Mouse (Mus musculus) CH12.LX (cell line): ENCODE data around the gene Clba1. TPM values are rescaled to one million over a fixed set of nuclear protein-coding genes. Genes with fewer than 3 reads are reported as not detected.

ENCODE experiments used
- DNase-seq: peaks from one replicate; pipeline ENCODE4 v3.0.0-alpha.2; 2013; ENCODE audit errors: extremely low read depth
- H3K27ac ChIP-seq: 2 replicates; pipeline ENCODE4 v1.5.1; 2012; ENCODE audit warnings: low read depth, mild to moderate bottlenecking, control low read depth, moderate library complexity; ENCODE audit not compliant: insufficient read depth
- H3K27me3 ChIP-seq: replicated peaks from 2 replicates; pipeline ENCODE3; 2012; ENCODE audit warnings: inconsistent platforms
- H3K36me3 ChIP-seq, 2 experiments: replicated peaks in 1 of 2; 2 replicates each; pipeline versions ENCODE3 to v1.6.1; 2012; ENCODE audit warnings: inconsistent platforms in 1 of 2, low read length in 1 of 2, mild to moderate bottlenecking in 1 of 2, mixed read lengths in 1 of 2, moderate library complexity in 1 of 2; ENCODE audit not compliant: control insufficient read depth in 1 of 2, insufficient read depth in 1 of 2
- H3K4me1 ChIP-seq, 2 experiments: 2 replicates each; pipeline ENCODE4 v1.6.1; 2012; ENCODE audit warnings: inconsistent platforms in 1 of 2, moderate library complexity in 1 of 2; ENCODE audit not compliant: insufficient read depth in 2 of 2, control insufficient read depth in 1 of 2
- H3K4me2 ChIP-seq: 2 replicates; pipeline ENCODE4 v1.6.1; 2012; ENCODE audit warnings: low read depth, mild to moderate bottlenecking, control low read depth; ENCODE audit not compliant: poor library complexity, insufficient read depth, severe bottlenecking
- H3K4me3 ChIP-seq, 3 experiments: fragments of 150-350 bp in 1 of 3; sonication (generic) in 1 of 3; replicated peaks in 1 of 3; 2 replicates each; pipeline versions ENCODE3 to v1.5.1; 2011 to 2012; ENCODE audit warnings: low read depth in 2 of 3, low read length in 2 of 3, mild to moderate bottlenecking in 2 of 3, moderate library complexity in 2 of 3, control low read depth in 1 of 3, improper control_type of control experiment in 1 of 3, inconsistent platforms in 1 of 3, mixed read lengths in 1 of 3; ENCODE audit not compliant: poor library complexity in 1 of 3
- H3K79me2 ChIP-seq: replicated peaks from 2 replicates; pipeline ENCODE4 v1.6.1; 2012; ENCODE audit warnings: mild to moderate bottlenecking, moderate library complexity; ENCODE audit not compliant: control insufficient read depth, poor library complexity, insufficient read depth, severe bottlenecking; ENCODE audit errors: extremely low read depth
- H3K9ac ChIP-seq: 2 replicates; pipeline ENCODE4 v1.6.1; 2012; ENCODE audit warnings: low read depth, mild to moderate bottlenecking, control low read depth, moderate library complexity; ENCODE audit not compliant: insufficient read depth
- H3K9me3 ChIP-seq: replicated peaks from 2 replicates; pipeline ENCODE3; 2012; ENCODE audit warnings: low read length, inconsistent platforms, mixed read lengths
- BHLHE40 ChIP-seq: IDR thresholded peaks from 2 replicates; pipeline ENCODE4 v1.6.1; 2011; ENCODE audit warnings: mild to moderate bottlenecking, low read depth, low read length, improper control_type of control experiment
- CHD2 ChIP-seq: IDR thresholded peaks from 2 replicates; pipeline ENCODE4 v1.6.1; 2011; ENCODE audit warnings: low read length, improper control_type of control experiment
- CTCF ChIP-seq, 2 experiments: IDR thresholded peaks in 1 of 2; conservative IDR thresholded peaks in 1 of 2; 2 replicates each; pipeline ENCODE4 v1.5.1; 2011 to 2012; ENCODE audit warnings: low read depth in 2 of 2, low read length in 2 of 2, improper control_type of control experiment in 1 of 2, inconsistent platforms in 1 of 2, mild to moderate bottlenecking in 1 of 2, moderate library complexity in 1 of 2
- E2F4 ChIP-seq: IDR thresholded peaks from 2 replicates; pipeline ENCODE4 v1.6.1; 2011; ENCODE audit warnings: low read depth, low read length, improper control_type of control experiment; ENCODE audit not compliant: insufficient replicate concordance
- GABPA ChIP-seq: IDR thresholded peaks from 2 replicates; pipeline ENCODE4 v1.6.1; 2012; ENCODE audit warnings: low read depth, low read length, improper control_type of control experiment, inconsistent platforms; ENCODE audit not compliant: insufficient replicate concordance
- IRF4 ChIP-seq: IDR thresholded peaks from 2 replicates; pipeline ENCODE4 v1.6.1; 2014; ENCODE audit warnings: low read depth, mild to moderate bottlenecking, inconsistent platforms, low read length, improper control_type of control experiment
- KAT2A ChIP-seq: IDR thresholded peaks from 2 replicates; pipeline ENCODE4 v1.6.1; 2012; ENCODE audit warnings: low read length, improper control_type of control experiment, inconsistent platforms; ENCODE audit not compliant: insufficient replicate concordance
- MAX ChIP-seq: IDR thresholded peaks from 2 replicates; pipeline ENCODE4 v1.6.1; 2011; ENCODE audit warnings: low read length, improper control_type of control experiment
- MAZ ChIP-seq: IDR thresholded peaks from 2 replicates; pipeline ENCODE4 v1.6.1; 2012; ENCODE audit warnings: low read depth, mild to moderate bottlenecking, inconsistent platforms, low read length, improper control_type of control experiment, moderate library complexity
- MYC ChIP-seq: IDR thresholded peaks from 2 replicates; pipeline ENCODE4 v1.6.1; 2011; ENCODE audit warnings: low read depth, mild to moderate bottlenecking, improper control_type of control experiment, low read length
- POLR2A ChIP-seq: IDR thresholded peaks from 2 replicates; pipeline ENCODE4 v1.6.1; 2011; ENCODE audit warnings: low read depth, mild to moderate bottlenecking, improper control_type of control experiment, low read length
- POLR2AphosphoS2 ChIP-seq: IDR thresholded peaks from 2 replicates; pipeline ENCODE4 v1.6.1; 2011; ENCODE audit warnings: low read depth, low read length, improper control_type of control experiment
- SMC3 ChIP-seq: IDR thresholded peaks from 2 replicates; pipeline ENCODE4 v1.6.1; 2011; ENCODE audit warnings: low read depth, low read length, improper control_type of control experiment
- TBP ChIP-seq: conservative IDR thresholded peaks from 2 replicates; pipeline ENCODE4 v1.6.1; 2011; ENCODE audit warnings: low read depth, low read length, improper control_type of control experiment
- TCF12 ChIP-seq: IDR thresholded peaks from 2 replicates; pipeline ENCODE4 v1.6.1; 2014; ENCODE audit warnings: low read depth, mild to moderate bottlenecking, inconsistent platforms, low read length, improper control_type of control experiment
- USF1 ChIP-seq: IDR thresholded peaks from 2 replicates; pipeline ENCODE4 v1.6.1; 2014; ENCODE audit warnings: low read depth, mild to moderate bottlenecking, inconsistent platforms, low read length, improper control_type of control experiment
- ZC3H11A ChIP-seq: IDR thresholded peaks from 2 replicates; pipeline ENCODE4 v1.6.1; 2012; ENCODE audit warnings: low read depth, mild to moderate bottlenecking, inconsistent platforms, low read length, improper control_type of control experiment
- ZKSCAN1 ChIP-seq: IDR thresholded peaks from 2 replicates; pipeline ENCODE4 v1.6.1; 2012; ENCODE audit warnings: low read depth, inconsistent platforms, low read length, improper control_type of control experiment, borderline replicate concordance
- ZMIZ1 ChIP-seq: IDR thresholded peaks from 2 replicates; pipeline ENCODE4 v1.6.1; 2012; ENCODE audit warnings: low read depth, mild to moderate bottlenecking, inconsistent platforms, low read length, improper control_type of control experiment
- dilution Hi-C: fragments of 300-500 bp; cut with MboI; formaldehyde crosslinking; loops from 2 replicates; pipeline ENCODE4 v1.14.3; 2020; ENCODE audit warnings: low sequenced_read_pairs; ENCODE audit not compliant: extremely low pct_unique_long_range_greater_than_20kb, extremely low pct_ligation_motif_present
- in situ Hi-C: fragments of 300-500 bp; cut with MboI; formaldehyde crosslinking; loops from 3 replicates; pipeline ENCODE4 v1.14.3; 2019; ENCODE audit warnings: low sequenced_read_pairs, low pct_ligation_motif_present, low pct_unique_long_range_greater_than_20kb, mixed read lengths
- polyA plus RNA-seq: library from polyadenylated mRNA; unstranded; fragments of >175 nt; gene quantifications from 2 replicates; pipeline ENCODE4 v1.2.1, GENCODE M21; 2012; ENCODE audit warnings: low read depth; ENCODE audit not compliant: insufficient read length
- total RNA-seq, 2 experiments: library from RNA; depleted of rRNA; stranded (reverse); fragments of 300-350 nt in 1 of 2; fragments of >200 nt in 1 of 2; gene quantifications; 2 replicates each; pipeline ENCODE4 v1.2.3; 2012 to 2014

Gene Clba1
- total and polyA plus RNA-seq, 3 experiments: 2.5 to 3.5 (median 3.5) TPM

GRCm38 (mm10) chr12:112772306-112772705, 36.4 kb upstream of the Clba1 start:
- TF ChIP-seq MAZ (no peak), ZKSCAN1 (no peak), CHD2 (no peak)
- dilution Hi-C loops: no loop called here
- H3K4me2 ChIP-seq: no peak overlapping the region

GRCm38 (mm10) chr12:112773366-112773765, 35.4 kb upstream of the Clba1 start:
- dilution Hi-C loops (no loop called here), in situ Hi-C loops (no loop called here)
- TF ChIP-seq E2F4 (no peak), ZMIZ1 (no peak), TCF12 (no peak), MYC (no peak), USF1 (no peak), POLR2A (no peak), CTCF (conservative IDR thresholded peaks at IDR 0.05 in 1 of 2, IDR thresholded peaks at IDR 0.05 in 1 of 2; ENCODE audit: low read depth in 2 of 2, low read length in 2 of 2) (no peak), MAX (no peak), KAT2A (no peak), MAZ (no peak), POLR2AphosphoS2 (no peak), TBP (no peak), CHD2 (no peak), ZC3H11A (no peak), GABPA (no peak), IRF4 (no peak), BHLHE40 (no peak), SMC3 (no peak)
- H3K4me3 ChIP-seq: no peak overlapping the region
- H3K36me3 ChIP-seq: peaks cover 22 to 56% of the 10 kb centered on the region in 2 experiments
- no peak overlapping the region for H3K4me2 ChIP-seq
- H3K27me3 ChIP-seq: no peaks in the 10 kb centered on the region
- no peaks in the 10 kb centered on the region for H3K4me1 ChIP-seq
- no peak overlapping the region for H3K9ac ChIP-seq
- H3K9me3 ChIP-seq: peaks cover 39% of the 10 kb centered on the region
- no peak for DNase-seq
- no peak overlapping the region for H3K27ac ChIP-seq
- no peaks in the 10 kb centered on the region for H3K79me2 ChIP-seq

More at GRCm38 (mm10) chr12:112772306-112772705, 36.4 kb upstream of the Clba1 start:
- Histone ChIP-seq H3K9ac (no peak overlapping the region), H3K27ac (no peak overlapping the region), H3K27me3 (no peaks in the 10 kb centered on the region), H3K4me1 (no peaks in the 10 kb centered on the region), H3K4me3 (no peak overlapping the region), H3K79me2 (no peaks in the 10 kb centered on the region), H3K36me3 (peaks cover 32 to 66% of the 10 kb centered on the region in 2 experiments), H3K9me3 (peaks cover 39% of the 10 kb centered on the region)
- in situ Hi-C loops: no loop called here
- DNase-seq: no peak
